Mouse (Mus musculus) neural tube, embryonic 13.5 days (tissue): ENCODE results near the gene Rgmb. TPM values are rescaled to one million over a fixed set of nuclear protein-coding genes. Genes with fewer than 3 reads are reported as not detected.
A peak's percentile ranks its signal among the peaks of the same experiment; 100 is the strongest.

Experiments
- ATAC-seq: fragments of 200-750 bp; cut with Nextera tagmentation; 2 replicates; pipeline ENCODE4 v1.8.0; 2017; ENCODE audit warnings: low read depth, mild to moderate bottlenecking, moderate TSS enrichment, moderate library complexity
- H3K27ac ChIP-seq: fragments of 300-500 bp; sonication (generic); replicated peaks from 2 replicates; pipeline ENCODE4 v1.5.1; 2015; ENCODE audit warnings: moderate library complexity, mild to moderate bottlenecking, inconsistent platforms
- H3K27me3 ChIP-seq: fragments of 300-500 bp; sonication (generic); 2 replicates; pipeline ENCODE4 v1.6.1; 2015; ENCODE audit warnings: mild to moderate bottlenecking, inconsistent platforms
- H3K36me3 ChIP-seq: fragments of 300-500 bp; sonication (generic); 2 replicates; pipeline ENCODE4 v1.6.1; 2015; ENCODE audit warnings: mild to moderate bottlenecking, inconsistent platforms
- H3K4me1 ChIP-seq: fragments of 300-500 bp; sonication (generic); replicated peaks from 2 replicates; pipeline ENCODE4 v1.6.1; 2015; ENCODE audit warnings: inconsistent platforms
- H3K4me2 ChIP-seq: fragments of 300-500 bp; sonication (generic); 2 replicates; pipeline ENCODE4 v1.6.1; 2015; ENCODE audit warnings: inconsistent platforms, mild to moderate bottlenecking, moderate library complexity
- H3K4me3 ChIP-seq: fragments of 300-500 bp; sonication (generic); 2 replicates; pipeline ENCODE4 v1.5.1; 2015; ENCODE audit warnings: mild to moderate bottlenecking, inconsistent platforms
- H3K9ac ChIP-seq: fragments of 300-500 bp; sonication (generic); 2 replicates; pipeline ENCODE4 v1.6.1; 2015; ENCODE audit warnings: moderate library complexity, mild to moderate bottlenecking, inconsistent platforms
- H3K9me3 ChIP-seq: fragments of 300-500 bp; sonication (generic); 2 replicates; pipeline ENCODE4 v1.6.1; 2016; ENCODE audit warnings: inconsistent platforms
- WGBS: fragments of 180-500 bp; shearing (Covaris S2); methylation state at CpG from one replicate; pipeline ENCODE4 v1.1.7; 2015; 5-methylcytosine and 5-hydroxymethylcytosine counted together
- polyA plus RNA-seq: library from polyadenylated mRNA; unstranded; fragments of >200 nt; fragmentation: Nextera tagmentation; extraction: Ambion mirVana; gene quantifications from 2 replicates; pipeline ENCODE4 v1.2.1, GENCODE M21; 2015

Gene Rgmb
- polyA plus RNA-seq, 1 experiment from 2014 or later, result 88.9 TPM

DNA sequence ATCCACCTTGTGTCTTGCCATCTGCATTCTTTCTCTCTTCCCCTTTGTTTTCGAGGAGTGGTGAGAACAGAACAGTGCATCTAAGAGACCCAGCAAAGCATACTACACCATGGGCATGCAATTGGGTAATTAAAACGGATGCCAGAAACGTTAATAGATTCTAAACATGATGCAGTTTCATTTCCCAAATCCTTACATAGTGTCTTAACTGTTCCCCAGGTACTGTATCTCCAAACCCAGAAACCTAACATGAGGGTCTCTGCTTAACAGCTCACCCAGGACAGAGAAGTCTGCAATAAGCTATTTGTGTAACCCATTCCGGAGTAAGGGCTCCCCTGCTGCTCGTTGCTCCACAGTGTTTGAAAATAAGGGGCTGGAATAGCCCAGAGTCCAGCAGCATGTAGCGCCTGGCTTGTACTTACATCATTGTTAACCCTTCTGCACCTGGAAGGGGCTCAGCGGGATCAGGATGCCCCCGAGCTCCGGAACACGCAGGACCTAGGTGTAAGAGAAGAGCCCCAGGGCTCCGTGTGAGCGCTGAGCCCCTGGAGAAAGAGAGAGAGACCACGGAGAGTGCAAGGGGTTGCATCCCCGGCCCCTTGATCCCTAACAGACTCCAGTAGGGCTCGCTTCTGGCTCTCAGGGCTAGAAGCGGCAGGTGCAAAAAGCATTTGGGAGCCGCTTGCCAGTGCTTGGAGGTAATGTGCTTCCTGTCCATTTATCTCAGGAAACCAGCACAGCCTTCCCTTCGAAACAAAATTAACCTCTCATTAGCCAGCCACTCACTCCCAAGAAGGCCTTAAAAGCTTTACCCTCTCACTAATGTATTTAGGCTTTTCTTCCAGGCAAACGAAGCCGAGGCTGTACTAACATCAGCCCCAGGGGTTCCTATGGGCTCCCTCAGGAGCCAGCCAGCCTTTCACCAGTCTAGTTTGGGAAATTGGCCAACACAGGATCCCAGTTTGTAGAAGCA is 1.4 kb downstream of the Rgmb start:
- peaks cover 32% of the 10 kb centered on the region for H3K4me1 ChIP-seq
- H3K4me3 ChIP-seq, result peak overlapping the region; percentile 78
- peak overlapping the region; percentile 72 for H3K4me2 ChIP-seq
- peak overlapping the region; percentile 90 for H3K9ac ChIP-seq
- H3K36me3 ChIP-seq, result no peaks in the 10 kb centered on the region
- H3K9me3 ChIP-seq, result no peaks in the 10 kb centered on the region
- no peaks in the 10 kb centered on the region for H3K27me3 ChIP-seq
- WGBS, result under 1% methylated on average over 20 of the region's 20 CpGs
- H3K27ac ChIP-seq, result peak overlapping the region; percentile 98
- peak; percentile 13; the same call in 1 of the 2 replicates for ATAC-seq

GRCm38 (mm10) chr17:15828131-15828917 is 2.5 kb downstream of the Rgmb start:
- Histone ChIP-seq H3K4me1 (peaks cover 43% of the 10 kb centered on the region), H3K27ac (peak overlapping the region; percentile 98), H3K9me3 (no peaks in the 10 kb centered on the region), H3K36me3 (no peaks in the 10 kb centered on the region), H3K27me3 (no peaks in the 10 kb centered on the region), H3K4me3 (peak overlapping the region; percentile 98), H3K4me2 (peak overlapping the region; percentile 90), H3K9ac (peak overlapping the region; percentile 90)
- WGBS, result 37% methylated on average over 8 of the region's 8 CpGs
- no peak for ATAC-seq

- Histone ChIP-seq H3K4me2 (peak overlapping the region; percentile 90), H3K36me3 (no peaks in the 10 kb centered on the region), H3K4me1 (peaks cover 52% of the 10 kb centered on the region), H3K27me3 (no peaks in the 10 kb centered on the region), H3K27ac (peak overlapping the region; percentile 86), H3K9me3 (no peaks in the 10 kb centered on the region), H3K4me3 (peak overlapping the region; percentile 98), H3K9ac (peak overlapping the region; percentile 74)
- WGBS, result 0% methylated on average over 18 of the region's 18 CpGs
- ATAC-seq, result peak; percentile 28
Observed at GRCm38 (mm10) chr17:15826928-15827327, 3.9 kb downstream of the Rgmb start.

- Histone ChIP-seq H3K4me3 (peak overlapping the region; percentile 98), H3K9ac (peak overlapping the region; percentile 99), H3K36me3 (no peaks in the 10 kb centered on the region), H3K9me3 (no peaks in the 10 kb centered on the region), H3K4me2 (peak overlapping the region; percentile 90), H3K4me1 (peaks cover 55% of the 10 kb centered on the region), H3K27ac (peak overlapping the region; percentile 97), H3K27me3 (no peaks in the 10 kb centered on the region)
- ATAC-seq, result peak; percentile 91
- under 1% methylated on average over 34 of the region's 34 CpGs for WGBS
Observed at GRCm38 (mm10) chr17:15826444-15826909, 4.4 kb downstream of the Rgmb start.

GRCm38 (mm10) chr17:15825481-15826396 is 5.1 kb downstream of the Rgmb start:
- under 1% methylated on average over 91 of the region's 102 CpGs for WGBS
- Histone ChIP-seq H3K4me2 (peak overlapping the region; percentile 90), H3K9ac (peak overlapping the region; percentile 99), H3K4me3 (peak overlapping the region; percentile 98), H3K36me3 (peaks cover 3% of the 10 kb centered on the region), H3K9me3 (no peaks in the 10 kb centered on the region), H3K27me3 (no peaks in the 10 kb centered on the region), H3K27ac (peak overlapping the region; percentile 97), H3K4me1 (peaks cover 59% of the 10 kb centered on the region)
- ATAC-seq, result peak; percentile 42

DNA sequence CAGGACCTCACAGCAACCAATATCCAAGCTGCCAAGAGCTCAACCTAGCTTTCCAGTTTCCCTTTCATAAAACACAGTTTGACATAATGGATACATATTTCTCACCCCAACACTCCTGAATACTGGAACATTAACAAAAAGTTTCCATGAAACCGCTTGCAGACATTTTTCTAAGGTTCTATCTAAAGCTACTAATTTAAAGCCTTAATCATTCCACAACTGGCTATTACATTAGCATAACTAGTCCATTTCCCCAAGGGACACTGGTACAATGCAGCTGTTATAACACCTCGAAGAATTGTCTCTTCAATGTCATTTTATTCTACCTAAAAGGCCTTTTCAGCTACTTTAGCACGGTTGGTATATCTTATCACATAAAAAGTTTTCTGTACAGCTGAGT is 6.0 kb downstream of the Rgmb start:
- Histone ChIP-seq H3K27ac (peak overlapping the region; percentile 97), H3K9me3 (no peaks in the 10 kb centered on the region), H3K4me2 (peak overlapping the region; percentile 90), H3K36me3 (peaks cover 12% of the 10 kb centered on the region), H3K27me3 (no peaks in the 10 kb centered on the region), H3K4me1 (peaks cover 67% of the 10 kb centered on the region), H3K9ac (peak overlapping the region; percentile 99), H3K4me3 (peak overlapping the region; percentile 98)
- no peak for ATAC-seq
- WGBS, result 6% methylated on average over 3 of the region's 3 CpGs

DNA sequence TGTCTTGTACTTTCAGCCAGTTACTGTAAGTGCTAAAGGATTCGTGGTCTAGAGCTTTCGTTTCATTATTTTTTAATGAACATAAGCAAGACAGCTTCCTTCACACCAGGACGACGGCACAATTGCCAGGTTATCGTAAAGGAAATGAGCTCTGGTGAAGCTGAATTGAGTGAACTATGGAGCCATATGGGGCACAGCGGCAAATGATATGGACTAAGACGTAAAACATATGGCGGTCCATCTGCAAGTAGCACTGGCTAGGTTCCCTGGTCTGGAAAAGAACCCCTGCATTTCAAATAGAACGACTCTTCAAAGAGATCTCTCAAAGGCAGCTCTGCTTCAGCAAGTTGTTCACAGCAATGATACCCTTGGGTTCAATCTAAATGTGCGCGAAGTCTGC is 6.5 kb downstream of the Rgmb start:
- no peak for ATAC-seq
- Histone ChIP-seq H3K4me1 (peaks cover 70% of the 10 kb centered on the region), H3K36me3 (peaks cover 17% of the 10 kb centered on the region), H3K9ac (peak overlapping the region; percentile 99), H3K4me2 (peak overlapping the region; percentile 90), H3K27me3 (no peaks in the 10 kb centered on the region), H3K9me3 (no peaks in the 10 kb centered on the region), H3K4me3 (peak overlapping the region; percentile 98), H3K27ac (peak overlapping the region; percentile 97)
- 14% methylated on average over 11 of the region's 11 CpGs for WGBS

DNA sequence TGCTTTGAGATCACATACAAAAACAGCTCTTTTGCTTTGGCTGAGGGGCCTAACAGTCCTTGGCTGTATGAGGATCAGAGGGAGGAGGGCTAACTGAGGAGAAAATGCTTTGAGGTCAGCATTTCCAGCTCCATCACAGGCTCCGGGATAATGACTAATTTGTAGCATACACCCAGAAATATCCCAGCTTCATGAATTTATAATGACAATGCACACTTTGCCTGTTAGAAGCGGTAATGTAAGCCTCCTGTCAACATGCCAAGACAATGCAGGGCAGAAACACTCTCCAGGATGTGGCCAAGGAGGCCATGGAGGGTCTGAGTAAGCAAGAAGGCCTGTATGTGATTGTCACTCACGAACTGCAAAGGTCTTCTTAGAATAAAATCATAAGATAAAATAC is 7.0 kb downstream of the Rgmb start:
- no peaks in the 10 kb centered on the region for H3K9me3 ChIP-seq
- peak overlapping the region; percentile 97 for H3K27ac ChIP-seq
- 13% methylated on average over 3 of the region's 3 CpGs for WGBS
- H3K4me3 ChIP-seq, result peak overlapping the region; percentile 98
- ATAC-seq, result no peak
- peak overlapping the region; percentile 90 for H3K4me2 ChIP-seq
- H3K36me3 ChIP-seq, result peaks cover 22% of the 10 kb centered on the region
- H3K9ac ChIP-seq, result peak overlapping the region; percentile 99
- no peaks in the 10 kb centered on the region for H3K27me3 ChIP-seq
- peaks cover 70% of the 10 kb centered on the region for H3K4me1 ChIP-seq

DNA sequence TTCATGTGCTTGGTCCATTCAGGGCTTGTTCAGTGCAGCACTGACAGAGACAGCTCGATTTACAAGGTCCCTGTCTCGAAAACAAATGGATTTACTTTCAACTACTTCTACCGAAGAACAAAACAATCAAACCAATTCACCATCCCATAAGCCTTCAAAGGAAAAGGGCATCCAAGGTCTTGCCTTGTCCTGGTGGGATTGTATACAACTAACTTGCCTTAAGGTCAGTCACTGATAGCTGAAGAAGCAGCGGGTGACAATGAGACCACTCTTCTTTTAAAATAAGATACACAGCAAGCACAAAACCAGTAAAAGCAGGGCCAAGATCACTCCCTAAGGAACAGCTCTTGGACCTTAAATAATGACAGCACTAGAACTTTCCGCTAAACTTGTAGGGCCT is 7.6 kb downstream of the Rgmb start:
- peak overlapping the region; percentile 97 for H3K27ac ChIP-seq
- peaks cover 25% of the 10 kb centered on the region for H3K36me3 ChIP-seq
- H3K9ac ChIP-seq, result peak overlapping the region; percentile 99
- ATAC-seq, result no peak
- peaks cover 71% of the 10 kb centered on the region for H3K4me1 ChIP-seq
- no peaks in the 10 kb centered on the region for H3K9me3 ChIP-seq
- peak overlapping the region; percentile 98 for H3K4me3 ChIP-seq
- H3K4me2 ChIP-seq, result peak overlapping the region; percentile 90
- WGBS, result 10% methylated on average over 5 of the region's 5 CpGs
- H3K27me3 ChIP-seq, result no peaks in the 10 kb centered on the region

GRCm38 (mm10) chr17:15822376-15822775 is 8.5 kb downstream of the Rgmb start:
- H3K9ac ChIP-seq, result no peak overlapping the region
- peaks cover 34% of the 10 kb centered on the region for H3K36me3 ChIP-seq
- no peaks in the 10 kb centered on the region for H3K9me3 ChIP-seq
- H3K4me2 ChIP-seq, result peak overlapping the region; percentile 90
- 67% methylated on average over 7 of the region's 7 CpGs for WGBS
- peak overlapping the region; percentile 98 for H3K4me3 ChIP-seq
- peaks cover 70% of the 10 kb centered on the region for H3K4me1 ChIP-seq
- no peak for ATAC-seq
- H3K27me3 ChIP-seq, result no peaks in the 10 kb centered on the region
- no peak overlapping the region for H3K27ac ChIP-seq

- H3K27ac ChIP-seq, result no peak overlapping the region
- no peak overlapping the region for H3K9ac ChIP-seq
- H3K4me3 ChIP-seq, result no peak overlapping the region
- no peaks in the 10 kb centered on the region for H3K27me3 ChIP-seq
- no peak for ATAC-seq
- peak overlapping the region; percentile 33 for H3K4me2 ChIP-seq
- peaks cover 71% of the 10 kb centered on the region for H3K4me1 ChIP-seq
- 83% methylated on average over 4 of the region's 4 CpGs for WGBS
- peaks cover 40% of the 10 kb centered on the region for H3K36me3 ChIP-seq
- H3K9me3 ChIP-seq, result no peaks in the 10 kb centered on the region
Observed at GRCm38 (mm10) chr17:15821706-15822105, 9.1 kb downstream of the Rgmb start.
